Mouse (Mus musculus) ES-Bruce4 (cell line): ENCODE measurements at regions not wholly inside any gene's neighbourhood (a gene's known extent, or its start where the extent isn't known, plus 50 kb on each side); places are given as distances from the start of the nearest gene placed in this dataset.

ENCODE experiments used
- H3K27ac ChIP-seq: 2 replicates; pipeline ENCODE4 v1.5.1; 2012; ENCODE audit warnings: low read length, inconsistent platforms; ENCODE audit not compliant: insufficient read depth
- H3K27me3 ChIP-seq: 2 replicates; pipeline ENCODE4 v1.6.1; 2012; ENCODE audit warnings: mild to moderate bottlenecking, low read length, inconsistent platforms; ENCODE audit not compliant: control insufficient read depth, poor library complexity, insufficient read depth, severe bottlenecking
- H3K36me3 ChIP-seq: 2 replicates; pipeline ENCODE4 v1.6.1; 2012; ENCODE audit warnings: inconsistent platforms, mild to moderate bottlenecking, low read length, moderate library complexity; ENCODE audit not compliant: control insufficient read depth, poor library complexity, insufficient read depth, severe bottlenecking
- H3K4me1 ChIP-seq: one replicate; pipeline ENCODE4 v1.8.1; 2011; ENCODE audit warnings: low read length; ENCODE audit not compliant: control insufficient read depth, insufficient read depth
- H3K4me3 ChIP-seq: 2 replicates; pipeline ENCODE4 v1.5.1; 2011; ENCODE audit warnings: low read depth, mild to moderate bottlenecking, low read length
- H3K9ac ChIP-seq: 2 replicates; pipeline ENCODE4 v1.6.1; 2012; ENCODE audit warnings: low read depth, mild to moderate bottlenecking, inconsistent platforms; ENCODE audit not compliant: poor library complexity, severe bottlenecking
- H3K9me3 ChIP-seq: replicated peaks from 2 replicates; pipeline ENCODE4 v1.6.1; 2012; ENCODE audit warnings: mild to moderate bottlenecking, low read length, inconsistent platforms; ENCODE audit not compliant: control insufficient read depth, poor library complexity, insufficient read depth, severe bottlenecking
- CTCF ChIP-seq: IDR thresholded peaks from one replicate; pipeline ENCODE4 v1.8.1; 2011; ENCODE audit warnings: low read depth, low read length
- EP300 ChIP-seq: IDR thresholded peaks from 2 replicates; pipeline ENCODE4 v1.6.1; 2011; ENCODE audit warnings: low read depth, low read length; ENCODE audit not compliant: insufficient read depth
- POLR2A ChIP-seq: IDR thresholded peaks from one replicate; pipeline ENCODE4 v1.8.1; 2011; ENCODE audit warnings: low read length; ENCODE audit not compliant: insufficient read depth

GRCm38 (mm10) chr13:44567696-44568095 lies 161.6 kb upstream of the Jarid2 start:
- H3K27ac ChIP-seq: no peak overlapping the region
- no peaks in the 10 kb centered on the region for H3K27me3 ChIP-seq
- H3K9me3 ChIP-seq: 0 out of 2 replicates have a peak, but pooled peaks cover 4% of the 10 kb centered on the region
- H3K9ac ChIP-seq: no peak overlapping the region
- H3K4me1 ChIP-seq: peaks cover 3% of the 10 kb centered on the region
- TF ChIP-seq CTCF: no peak
- no peak for TF ChIP-seq POLR2A
- no peak for TF ChIP-seq EP300
- no peaks in the 10 kb centered on the region for H3K36me3 ChIP-seq
- H3K4me3 ChIP-seq: no peak overlapping the region

GRCm38 (mm10) chr13:44569241-44569778 lies 160.0 kb upstream of the Jarid2 start:
- Histone ChIP-seq H3K4me1 (peaks cover 3% of the 10 kb centered on the region), H3K36me3 (no peaks in the 10 kb centered on the region), H3K4me3 (no peak overlapping the region), H3K9ac (no peak overlapping the region), H3K27me3 (no peaks in the 10 kb centered on the region), H3K27ac (no peak overlapping the region), H3K9me3 (0 out of 2 replicates have a peak, but pooled peaks cover 4% of the 10 kb centered on the region)
- TF ChIP-seq EP300 (no peak), CTCF (no peak), POLR2A (no peak)

GRCm38 (mm10) chr13:44573463-44573862 lies 155.8 kb upstream of the Jarid2 start:
- TF ChIP-seq EP300 (no peak), CTCF (no peak), POLR2A (no peak)
- H3K27me3 ChIP-seq: no peaks in the 10 kb centered on the region; the same call in 1 of the 2 replicates
- H3K4me3 ChIP-seq: no peak overlapping the region
- H3K4me1 ChIP-seq: no peaks in the 10 kb centered on the region
- no peak overlapping the region for H3K9ac ChIP-seq
- no peaks in the 10 kb centered on the region for H3K36me3 ChIP-seq
- no peak overlapping the region for H3K27ac ChIP-seq
- H3K9me3 ChIP-seq: 0 out of 2 replicates have a peak, but pooled peaks cover 4% of the 10 kb centered on the region

- no peak overlapping the region for H3K9ac ChIP-seq
These were observed 150.1 kb upstream of the Jarid2 start for GRCm38 (mm10) chr13:44579215-44579614.

GRCm38 (mm10) chr13:44580156-44580736 lies 149.0 kb upstream of the Jarid2 start:
- no peak overlapping the region for H3K9ac ChIP-seq
- 0 out of 2 replicates have a peak, but pooled peaks cover 2% of the 10 kb centered on the region for H3K9me3 ChIP-seq
- no peaks in the 10 kb centered on the region; the same call in 1 of the 2 replicates for H3K27me3 ChIP-seq
- H3K4me3 ChIP-seq: no peak overlapping the region
- peaks cover 10% of the 10 kb centered on the region for H3K4me1 ChIP-seq
- H3K36me3 ChIP-seq: no peaks in the 10 kb centered on the region
- H3K27ac ChIP-seq: no peak overlapping the region
- TF ChIP-seq CTCF (no peak), EP300 (no peak), POLR2A (no peak)

More at GRCm38 (mm10) chr13:44579215-44579614, 150.1 kb upstream of the Jarid2 start:
- Histone ChIP-seq H3K36me3 (no peaks in the 10 kb centered on the region), H3K4me3 (no peak overlapping the region), H3K4me1 (peaks cover 6% of the 10 kb centered on the region), H3K27me3 (no peaks in the 10 kb centered on the region; the same call in 1 of the 2 replicates), H3K9me3 (0 out of 2 replicates have a peak, but pooled peaks cover 2% of the 10 kb centered on the region), H3K27ac (no peak overlapping the region)
- TF ChIP-seq EP300 (no peak), CTCF (no peak), POLR2A (no peak)

- Histone ChIP-seq H3K4me3 (no peak overlapping the region), H3K27me3 (no peaks in the 10 kb centered on the region; the same call in 1 of the 2 replicates), H3K27ac (no peak overlapping the region), H3K36me3 (no peaks in the 10 kb centered on the region), H3K9me3 (0 out of 2 replicates have a peak, but pooled peaks cover 2% of the 10 kb centered on the region), H3K4me1 (peaks cover 10% of the 10 kb centered on the region), H3K9ac (no peak overlapping the region)
- no peak for TF ChIP-seq CTCF
- no peak for TF ChIP-seq POLR2A
These were observed 148.5 kb upstream of the Jarid2 start for GRCm38 (mm10) chr13:44580767-44581166.
